Mouse (Mus musculus) retina, embryonic 14.5 days (tissue): ENCODE measurements around the gene Pilra.
A peak's percentile ranks its signal among the peaks of the same experiment; 100 is the strongest.

Experiments
- DNase-seq: peaks from one replicate; pipeline ENCODE4 v3.0.0-alpha.2; 2015; ENCODE audit warnings: low spot score

Pilra gene

GRCm38 (mm10) chr5:137779053-137779933 lies 56.8 kb downstream of the Pilra start:
- peak; percentile 43 for DNase-seq

GRCm38 (mm10) chr5:137778635-137779034 lies 57.4 kb downstream of the Pilra start, which contains the start of gene Ppp1r35:
Gene Ppp1r35, plus strand, starts transcription at chr5:137778849.
- DNase-seq, result peak; percentile 99

GRCm38 (mm10) chr5:137777267-137777845 lies 58.7 kb downstream of the Pilra start:
- DNase-seq, result no peak

- no peak for DNase-seq
Measured at GRCm38 (mm10) chr5:137776408-137776918, 59.6 kb downstream of the Pilra start.

GRCm38 (mm10) chr5:137775587-137776290 lies 60.3 kb downstream of the Pilra start:
- DNase-seq, result no peak

GRCm38 (mm10) chr5:137772755-137773154 lies 63.3 kb downstream of the Pilra start:
- DNase-seq, result no peak
